Mouse (Mus musculus) liver, embryonic 12.5 days (tissue): Measurements from ENCODE around the gene Kdm4a. TPM values are rescaled to one million over a fixed set of nuclear protein-coding genes. Genes with fewer than 3 reads are reported as not detected.

Source experiments
- microRNA-seq: library from miRNA; unstranded; fragments of <30 nt; microRNA quantifications from one replicate; pipeline ENCODE4, GENCODE M21; 2017
- polyA plus RNA-seq: library from polyadenylated mRNA; unstranded; fragments of >200 nt; fragmentation: Nextera tagmentation; extraction: Ambion mirVana; gene quantifications from 2 replicates; pipeline ENCODE4 v1.2.1, GENCODE M21; 2016

The Kdm4a gene
- polyA plus RNA-seq, 1 experiment from 2014 or later: 11.2 TPM

Small RNA genes lying within 50 kb of the gene (microRNA-seq; reads per million reads assigned to microRNA genes)
- gene Mir7226: 1.1 reads per million

Other genes starting within 250 kb of the Kdm4a start
- gene St3gal3, start 45.1 kb downstream of the Kdm4a start, polyA plus RNA-seq: 2.0 and 2.9 TPM in 2 replicates
- 18.1 and 19.3 TPM in 2 replicates for gene Ptprf, start 111.4 kb upstream of the Kdm4a start, polyA plus RNA-seq
- 4.8 and 4.9 TPM in 2 replicates for gene Szt2, start 229.2 kb upstream of the Kdm4a start, polyA plus RNA-seq
- gene Med8, start 229.3 kb upstream of the Kdm4a start, polyA plus RNA-seq: 105 and 109 TPM in 2 replicates
- gene Elovl1, start 248.1 kb upstream of the Kdm4a start, polyA plus RNA-seq: 117 and 127 TPM in 2 replicates